Mouse (Mus musculus): ENCODE data around the gene Vmn1r41. TPM values are rescaled to one million over a fixed set of nuclear protein-coding genes. Genes with fewer than 3 reads are reported as not detected.

The Vmn1r41 gene
- polyA plus RNA-seq (2015; fragmentation: Nextera tagmentation; extraction: Ambion mirVana): not detected in 2 replicates

GRCm38 (mm10) chr6:89740466-89740865 is at the start of gene Vmn1r41:
Gene Vmn1r41 (plus strand): TSS chr6:89740766.
- Histone ChIP-seq H3K4me1 (ENCODE audit: control insufficient read depth, insufficient read depth, low read length) (no peaks in the 10 kb centered on the region), H3K9me3 (replicated peaks; ENCODE audit: control insufficient read depth, low read length) (no peaks in the 10 kb centered on the region), H3K27me3 (ENCODE audit: control insufficient read depth, insufficient read depth, low read length) (no peaks in the 10 kb centered on the region), H3K9ac (ENCODE audit: low read length) (no peak within 1 kb of the TSS), H3K27ac (ENCODE audit: low read length) (no peak within 1 kb of the TSS), H3K4me2 (ENCODE audit: low read depth, low read length) (no peak within 1 kb of the TSS), H3K36me3 (ENCODE audit: control insufficient read depth, insufficient read depth) (no peaks in the 10 kb centered on the region), H3K4me3 (ENCODE audit: low read length) (no peak within 1 kb of the TSS)
- ATAC-seq (replicated peaks; ENCODE audit: extremely low read depth, insufficient read depth, low FRiP score): no peak

DNA sequence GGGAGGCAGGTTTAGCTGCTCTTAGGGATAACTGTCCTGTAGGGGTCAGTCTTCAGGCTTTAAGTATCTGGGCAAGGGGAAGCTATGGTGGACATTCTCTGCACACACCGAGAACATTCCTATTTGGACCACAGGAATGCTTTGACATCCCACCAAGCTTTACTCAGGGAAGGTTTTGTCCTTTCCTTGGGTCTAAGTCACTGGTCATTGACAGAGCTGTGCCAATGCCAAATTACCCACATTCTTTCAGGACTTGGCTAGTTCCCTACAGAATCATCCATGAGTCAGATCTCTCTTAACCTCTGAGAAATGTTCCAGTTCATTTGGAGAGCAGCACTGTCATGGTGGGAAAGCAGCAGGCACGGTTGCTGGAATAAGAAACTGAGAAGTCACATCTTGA is 33.9 kb upstream of the Vmn1r41 start:
- H3K27me3 ChIP-seq (ENCODE audit: control insufficient read depth, insufficient read depth, low read length): no peaks in the 10 kb centered on the region
- H3K9me3 ChIP-seq (replicated peaks; ENCODE audit: control insufficient read depth, low read length): no peaks in the 10 kb centered on the region
- no peak overlapping the region for H3K27ac ChIP-seq (ENCODE audit: low read length)
- no peak overlapping the region for H3K9ac ChIP-seq (ENCODE audit: low read length)
- no peak overlapping the region for H3K4me3 ChIP-seq (ENCODE audit: low read length)
- 57% methylated on average over 2 of the region's 2 CpGs for WGBS
- H3K4me1 ChIP-seq (ENCODE audit: control insufficient read depth, insufficient read depth, low read length): no peaks in the 10 kb centered on the region
- ATAC-seq (replicated peaks; ENCODE audit: extremely low read depth, insufficient read depth, low FRiP score): no peak
- H3K36me3 ChIP-seq (ENCODE audit: control insufficient read depth, insufficient read depth): no peaks in the 10 kb centered on the region
- no peak overlapping the region for H3K4me2 ChIP-seq (ENCODE audit: low read depth, low read length)

DNA sequence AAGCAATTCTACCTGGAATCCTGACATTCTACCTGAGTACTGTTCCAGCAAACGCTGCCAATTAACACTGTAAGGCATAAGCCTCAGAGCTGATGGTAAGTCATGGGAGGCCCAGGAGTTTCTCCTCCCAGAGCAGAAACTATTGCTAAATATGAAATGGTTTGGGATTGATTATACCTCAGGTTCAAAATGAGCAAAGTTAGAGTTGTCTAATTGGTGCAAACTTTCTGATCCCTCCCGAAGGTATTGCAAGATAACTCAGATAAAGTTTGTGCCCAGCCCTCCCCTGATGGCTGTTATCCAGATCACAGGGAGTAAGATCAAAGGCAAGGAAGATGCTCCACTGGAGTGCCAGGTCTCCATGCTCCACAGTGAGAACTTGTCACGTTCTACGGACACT is 33.3 kb upstream of the Vmn1r41 start, which contains the start of gene Vmn1r40:
Gene Vmn1r40, plus strand, starts transcription at position 301 of the 400 bp plus-strand sequence.
- Histone ChIP-seq H3K27me3 (ENCODE audit: control insufficient read depth, insufficient read depth, low read length) (no peaks in the 10 kb centered on the region), H3K9me3 (replicated peaks; ENCODE audit: control insufficient read depth, low read length) (no peaks in the 10 kb centered on the region), H3K9ac (ENCODE audit: low read length) (no peak within 1 kb of the TSS), H3K36me3 (ENCODE audit: control insufficient read depth, insufficient read depth) (no peaks in the 10 kb centered on the region), H3K4me2 (ENCODE audit: low read depth, low read length) (no peak within 1 kb of the TSS), H3K4me3 (ENCODE audit: low read length) (no peak within 1 kb of the TSS), H3K4me1 (ENCODE audit: control insufficient read depth, insufficient read depth, low read length) (no peaks in the 10 kb centered on the region), H3K27ac (ENCODE audit: low read length) (no peak within 1 kb of the TSS)
- ATAC-seq (replicated peaks; ENCODE audit: extremely low read depth, insufficient read depth, low FRiP score): no peak
- WGBS: 74% methylated on average over 4 of the region's 4 CpGs

GRCm38 (mm10) chr6:89718051-89718450 is 22.5 kb upstream of the Vmn1r41 start:
- no peaks in the 10 kb centered on the region for H3K36me3 ChIP-seq (ENCODE audit: control insufficient read depth, insufficient read depth)

GRCm38 (mm10) chr6:89742811-89743210 is 2.2 kb downstream of the Vmn1r41 start:
- no peak overlapping the region for H3K27ac ChIP-seq (ENCODE audit: low read length)
- no peak overlapping the region for H3K4me3 ChIP-seq (ENCODE audit: low read length)
- H3K4me2 ChIP-seq (ENCODE audit: low read depth, low read length): no peak overlapping the region
- no peaks in the 10 kb centered on the region for H3K4me1 ChIP-seq (ENCODE audit: control insufficient read depth, insufficient read depth, low read length)
- no peak for ATAC-seq (replicated peaks; ENCODE audit: extremely low read depth, insufficient read depth, low FRiP score)
- no peak overlapping the region for H3K9ac ChIP-seq (ENCODE audit: low read length)
- H3K27me3 ChIP-seq (ENCODE audit: control insufficient read depth, insufficient read depth, low read length): no peaks in the 10 kb centered on the region
- no peaks in the 10 kb centered on the region for H3K36me3 ChIP-seq (ENCODE audit: control insufficient read depth, insufficient read depth)
- no peaks in the 10 kb centered on the region for H3K9me3 ChIP-seq (replicated peaks; ENCODE audit: control insufficient read depth, low read length)

More at GRCm38 (mm10) chr6:89718051-89718450, 22.5 kb upstream of the Vmn1r41 start:
- Histone ChIP-seq H3K4me2 (ENCODE audit: low read depth, low read length) (no peak overlapping the region), H3K4me3 (ENCODE audit: low read length) (no peak overlapping the region), H3K4me1 (ENCODE audit: control insufficient read depth, insufficient read depth, low read length) (no peaks in the 10 kb centered on the region), H3K27me3 (ENCODE audit: control insufficient read depth, insufficient read depth, low read length) (no peaks in the 10 kb centered on the region), H3K9me3 (replicated peaks; ENCODE audit: control insufficient read depth, low read length) (no peaks in the 10 kb centered on the region; the same call in 1 of the 2 replicates), H3K27ac (ENCODE audit: low read length) (no peak overlapping the region), H3K9ac (ENCODE audit: low read length) (no peak overlapping the region)
- ATAC-seq (replicated peaks; ENCODE audit: extremely low read depth, insufficient read depth, low FRiP score): no peak

GRCm38 (mm10) chr6:89790231-89790630 is 49.7 kb downstream of the Vmn1r41 start:
- H3K9ac ChIP-seq (ENCODE audit: low read length): no peak overlapping the region
- no peak for ATAC-seq (replicated peaks; ENCODE audit: extremely low read depth, insufficient read depth, low FRiP score)
- no peak overlapping the region for H3K4me2 ChIP-seq (ENCODE audit: low read depth, low read length)
- no peaks in the 10 kb centered on the region for H3K4me1 ChIP-seq (ENCODE audit: control insufficient read depth, insufficient read depth, low read length)
- no peaks in the 10 kb centered on the region for H3K9me3 ChIP-seq (replicated peaks; ENCODE audit: control insufficient read depth, low read length)
- no peak overlapping the region for H3K27ac ChIP-seq (ENCODE audit: low read length)
- H3K27me3 ChIP-seq (ENCODE audit: control insufficient read depth, insufficient read depth, low read length): no peaks in the 10 kb centered on the region
- no peaks in the 10 kb centered on the region for H3K36me3 ChIP-seq (ENCODE audit: control insufficient read depth, insufficient read depth)
- H3K4me3 ChIP-seq (ENCODE audit: low read length): no peak overlapping the region

Other genes with a start within 250 kb of the Vmn1r41 start
- 58.1 TPM in 2 replicates for gene Chchd6, start 145.1 kb upstream of the Vmn1r41 start, polyA plus RNA-seq (2015; fragmentation: Nextera tagmentation; extraction: Ambion mirVana)
- 14.3 and 15.3 TPM in 2 replicates for gene Txnrd3, start 96.8 kb upstream of the Vmn1r41 start, polyA plus RNA-seq (2015; fragmentation: Nextera tagmentation; extraction: Ambion mirVana)
- gene Vmn1r40, start 33.2 kb upstream of the Vmn1r41 start, polyA plus RNA-seq (2015; fragmentation: Nextera tagmentation; extraction: Ambion mirVana): not detected in 2 replicates
- gene Vmn1r42, start 135.6 kb downstream of the Vmn1r41 start, polyA plus RNA-seq (2015; fragmentation: Nextera tagmentation; extraction: Ambion mirVana): not detected in 2 replicates
- gene Vmn1r43, start 135.6 kb downstream of the Vmn1r41 start, polyA plus RNA-seq (2015; fragmentation: Nextera tagmentation; extraction: Ambion mirVana): not detected in 2 replicates
- gene Vmn1r44, start 142.9 kb downstream of the Vmn1r41 start, polyA plus RNA-seq (2015; fragmentation: Nextera tagmentation; extraction: Ambion mirVana): not detected in 2 replicates
- not detected in 2 replicates for gene Vmn1r45, start 199.8 kb downstream of the Vmn1r41 start, polyA plus RNA-seq (2015; fragmentation: Nextera tagmentation; extraction: Ambion mirVana)
- not detected in 2 replicates for gene Vmn1r46, start 228.5 kb downstream of the Vmn1r41 start, polyA plus RNA-seq (2015; fragmentation: Nextera tagmentation; extraction: Ambion mirVana)

Measured in heart, embryonic 16.5 days (tissue).